Mouse (Mus musculus) embryonic facial prominence, embryonic 14.5 days (tissue): ENCODE measurements around the gene Zfhx3. TPM values are rescaled to one million over a fixed set of nuclear protein-coding genes. Genes with fewer than 3 reads are reported as not detected.

Source experiments
- ATAC-seq: fragments of 200-750 bp; cut with Nextera tagmentation; 2 replicates; pipeline ENCODE4 v1.8.0; 2017; ENCODE audit warnings: low read depth, moderate number of reproducible peaks, moderate TSS enrichment
- DNase-seq: peaks from one replicate; pipeline ENCODE4 v3.0.0-alpha.2; 2015; ENCODE audit warnings: low spot score
- H3K27ac ChIP-seq: fragments of 300-500 bp; sonication (generic); replicated peaks from 2 replicates; pipeline ENCODE4 v1.5.1; 2014; ENCODE audit warnings: low read depth, mild to moderate bottlenecking, low read length, moderate library complexity
- H3K27me3 ChIP-seq: fragments of 300-500 bp; sonication (generic); replicated peaks from 2 replicates; pipeline ENCODE4 v1.6.1; 2014; ENCODE audit warnings: low read length; ENCODE audit not compliant: control insufficient read depth, insufficient read depth
- H3K36me3 ChIP-seq: fragments of 300-500 bp; sonication (generic); 2 replicates; pipeline ENCODE4 v1.6.1; 2014; ENCODE audit warnings: low read length, mixed read lengths; ENCODE audit not compliant: control insufficient read depth, insufficient read depth
- H3K4me1 ChIP-seq: fragments of 300-500 bp; sonication (generic); 2 replicates; pipeline ENCODE4 v1.6.1; 2014; ENCODE audit warnings: antibody characterized with exemption, low read length; ENCODE audit not compliant: control insufficient read depth, insufficient read depth
- H3K4me2 ChIP-seq: fragments of 300-500 bp; sonication (generic); 2 replicates; pipeline ENCODE4 v1.6.1; 2014; ENCODE audit warnings: low read depth, mild to moderate bottlenecking, low read length, moderate library complexity, mixed read lengths
- H3K4me3 ChIP-seq: fragments of 300-500 bp; sonication (generic); 2 replicates; pipeline ENCODE4 v1.5.1; 2014; ENCODE audit warnings: low read depth, mild to moderate bottlenecking, low read length
- H3K9ac ChIP-seq: fragments of 300-500 bp; sonication (generic); 2 replicates; pipeline ENCODE4 v1.6.1; 2014; ENCODE audit warnings: low read depth, mild to moderate bottlenecking, low read length, moderate library complexity, mixed read lengths
- H3K9me3 ChIP-seq: fragments of 300-500 bp; sonication (generic); 2 replicates; pipeline ENCODE4 v1.6.1; 2016; ENCODE audit warnings: low read length; ENCODE audit not compliant: control insufficient read depth
- WGBS: fragments of 180-500 bp; shearing (Covaris S2); extraction: QIAGEN DNeasy Blood & Tissue Kit; methylation state at CpG from one replicate; pipeline ENCODE4 v1.1.7; 2014; 5-methylcytosine and 5-hydroxymethylcytosine counted together
- polyA plus RNA-seq: library from polyadenylated mRNA; unstranded; fragments of >200 nt; fragmentation: Nextera tagmentation; extraction: Ambion mirVana; gene quantifications from 2 replicates; pipeline ENCODE4 v1.2.1, GENCODE M21; 2014

Zfhx3 gene
- polyA plus RNA-seq, 1 experiment from 2014 or later = 14.2 TPM

DNA sequence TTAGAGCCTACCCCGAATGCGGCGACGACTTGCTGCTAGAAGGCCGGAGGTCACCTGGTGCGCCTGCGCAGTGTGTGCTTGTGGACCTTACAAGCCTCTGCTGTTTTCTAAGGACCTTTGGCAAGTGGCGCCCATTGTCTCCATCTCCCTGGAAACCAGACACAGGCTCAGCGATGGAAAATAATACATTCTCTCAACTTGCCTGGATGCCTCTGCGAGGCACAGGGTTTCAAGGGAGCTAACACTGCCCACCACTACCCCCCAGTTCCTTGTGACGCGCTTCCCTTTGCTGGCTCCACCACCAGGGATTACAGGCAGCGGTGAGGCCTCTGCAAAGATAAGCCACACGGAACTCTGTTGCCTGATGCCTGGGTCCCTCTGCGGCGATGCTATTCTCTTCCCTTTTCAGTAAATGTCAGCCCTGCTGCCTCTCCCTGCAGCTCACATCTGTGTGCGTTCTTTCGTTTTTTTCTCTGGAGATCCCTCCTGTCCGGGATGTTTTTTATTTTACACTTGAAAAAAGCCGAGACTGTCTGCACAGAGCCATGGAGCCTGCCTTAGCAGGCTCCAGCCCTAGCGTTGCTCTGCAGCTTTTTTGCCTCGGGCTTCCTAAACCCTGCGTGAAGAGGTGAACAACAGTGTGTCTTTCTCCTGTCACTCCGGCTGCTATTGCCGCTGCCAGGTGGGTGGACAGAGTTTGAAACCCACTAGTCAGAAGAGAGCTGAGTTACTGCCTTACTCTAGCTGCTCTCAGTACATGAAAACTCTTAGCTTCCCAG lies 464.5 kb downstream of the Zfhx3 start:
- peaks cover 11% of the 10 kb centered on the region for H3K4me1 ChIP-seq
- H3K4me2 ChIP-seq = peak overlapping the region; percentile 49
- no peaks in the 10 kb centered on the region for H3K9me3 ChIP-seq
- DNase-seq = peak; percentile 49
- H3K27ac ChIP-seq = no peak overlapping the region; the same call in 1 of the 2 replicates
- no peak overlapping the region; the same call in 1 of the 2 replicates for H3K4me3 ChIP-seq
- peak; percentile 44; the same call in 1 of the 2 replicates for ATAC-seq
- no peaks in the 10 kb centered on the region for H3K36me3 ChIP-seq
- WGBS = 28% methylated on average over 25 of the region's 25 CpGs
- no peaks in the 10 kb centered on the region for H3K27me3 ChIP-seq
- peak overlapping the region; percentile 9; the same call in 1 of the 2 replicates for H3K9ac ChIP-seq

DNA sequence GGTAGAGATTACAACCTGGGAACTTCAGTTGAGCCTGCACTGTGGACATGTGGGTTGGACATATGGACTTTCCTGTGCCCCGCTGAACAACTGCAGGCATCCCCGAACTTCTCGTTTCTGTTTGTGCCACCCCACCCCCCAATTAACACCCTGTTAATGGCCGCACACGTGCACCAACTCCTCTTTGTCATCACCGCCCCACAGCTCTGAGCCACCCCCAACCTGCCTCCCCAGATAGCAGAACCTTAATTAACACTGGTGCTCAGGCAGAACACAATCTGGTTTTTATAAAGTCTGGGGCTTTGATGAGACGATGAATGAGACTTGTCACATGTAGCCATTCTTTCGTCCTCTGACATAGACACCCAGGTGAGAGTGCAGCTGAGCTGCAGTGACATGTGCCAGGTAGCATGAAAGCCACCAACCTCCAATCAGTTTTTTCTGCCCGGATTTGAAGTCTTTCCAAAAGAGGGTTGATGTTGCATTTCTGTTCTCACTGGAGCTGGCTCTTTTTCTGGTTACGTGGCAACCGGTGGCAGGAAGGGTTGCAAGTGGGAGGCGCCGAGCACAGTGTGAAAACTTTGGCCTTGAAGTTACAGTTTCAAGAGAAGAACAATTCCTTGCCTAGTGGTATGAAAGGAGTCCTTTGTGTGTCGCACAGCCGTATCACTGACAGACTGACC lies 476.9 kb downstream of the Zfhx3 start:
- ATAC-seq (no peak), DNase-seq (no peak)
- Histone ChIP-seq H3K4me1 (no peaks in the 10 kb centered on the region), H3K9ac (no peak overlapping the region), H3K27ac (no peak overlapping the region), H3K4me2 (no peak overlapping the region), H3K4me3 (no peak overlapping the region), H3K9me3 (no peaks in the 10 kb centered on the region), H3K27me3 (no peaks in the 10 kb centered on the region), H3K36me3 (no peaks in the 10 kb centered on the region)
- WGBS = 54% methylated on average over 15 of the region's 15 CpGs

- Histone ChIP-seq H3K4me3 (no peak overlapping the region), H3K9me3 (no peaks in the 10 kb centered on the region), H3K4me2 (no peak overlapping the region), H3K4me1 (no peaks in the 10 kb centered on the region), H3K27me3 (no peaks in the 10 kb centered on the region), H3K9ac (no peak overlapping the region), H3K27ac (no peak overlapping the region), H3K36me3 (no peaks in the 10 kb centered on the region)
- ATAC-seq (no peak), DNase-seq (no peak)
- WGBS = 73% methylated on average over 3 of the region's 3 CpGs
Measured at GRCm38 (mm10) chr8:108422521-108422920, 480.1 kb downstream of the Zfhx3 start.

- peak; percentile 74 for DNase-seq
- peak; percentile 86 for ATAC-seq
Measured at GRCm38 (mm10) chr8:108424337-108424736, 481.9 kb downstream of the Zfhx3 start.

GRCm38 (mm10) chr8:108433321-108433720 lies 490.9 kb downstream of the Zfhx3 start:
- WGBS = 46% methylated on average over 5 of the region's 5 CpGs
- Histone ChIP-seq H3K9me3 (no peaks in the 10 kb centered on the region), H3K27ac (no peak overlapping the region), H3K4me3 (no peak overlapping the region), H3K4me2 (no peak overlapping the region), H3K27me3 (no peaks in the 10 kb centered on the region), H3K36me3 (no peaks in the 10 kb centered on the region), H3K4me1 (no peaks in the 10 kb centered on the region), H3K9ac (no peak overlapping the region)
- DNase-seq = no peak
- no peak for ATAC-seq

More at GRCm38 (mm10) chr8:108424337-108424736, 481.9 kb downstream of the Zfhx3 start:
- WGBS = 56% methylated on average over 8 of the region's 8 CpGs
- H3K4me2 ChIP-seq = no peak overlapping the region
- no peaks in the 10 kb centered on the region for H3K9me3 ChIP-seq
- H3K9ac ChIP-seq = no peak overlapping the region
- no peaks in the 10 kb centered on the region for H3K27me3 ChIP-seq
- no peak overlapping the region for H3K4me3 ChIP-seq
- no peak overlapping the region for H3K27ac ChIP-seq
- no peaks in the 10 kb centered on the region for H3K36me3 ChIP-seq
- H3K4me1 ChIP-seq = no peaks in the 10 kb centered on the region

DNA sequence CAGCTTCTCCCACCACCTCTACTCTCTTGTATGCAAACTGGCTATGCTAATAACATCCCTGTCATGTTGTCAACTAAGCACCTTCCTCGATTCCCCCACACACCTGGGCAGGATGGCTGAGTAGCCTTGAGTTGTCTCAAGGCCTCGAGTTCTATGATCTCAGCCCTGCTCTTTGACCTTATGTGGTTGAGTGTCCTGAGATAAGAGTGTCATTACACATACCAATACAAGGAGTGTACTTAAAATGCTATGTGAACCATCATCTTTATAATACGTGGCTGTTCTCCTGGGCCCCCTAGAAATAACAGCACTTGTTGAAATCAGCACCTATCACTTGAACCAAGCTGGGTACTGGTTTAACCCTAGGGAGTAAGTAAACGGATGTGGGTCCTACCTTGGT lies 492.1 kb downstream of the Zfhx3 start:
- Histone ChIP-seq H3K9ac (no peak overlapping the region), H3K4me2 (no peak overlapping the region), H3K27ac (no peak overlapping the region), H3K9me3 (no peaks in the 10 kb centered on the region), H3K27me3 (no peaks in the 10 kb centered on the region), H3K4me3 (no peak overlapping the region), H3K36me3 (no peaks in the 10 kb centered on the region), H3K4me1 (no peaks in the 10 kb centered on the region)
- whole genome bisulfite sequencing = 73% methylated on average over 4 of the region's 4 CpGs
- DNase-seq (no peak), ATAC-seq (no peak)

- 70% methylated on average over 12 of the region's 12 CpGs for WGBS
- H3K27me3 ChIP-seq = no peaks in the 10 kb centered on the region
- H3K9ac ChIP-seq = no peak overlapping the region
- no peaks in the 10 kb centered on the region for H3K36me3 ChIP-seq
- H3K4me1 ChIP-seq = no peaks in the 10 kb centered on the region
- ATAC-seq (no peak), DNase-seq (no peak)
- H3K9me3 ChIP-seq = no peaks in the 10 kb centered on the region
- H3K27ac ChIP-seq = no peak overlapping the region
- H3K4me2 ChIP-seq = no peak overlapping the region
- no peak overlapping the region for H3K4me3 ChIP-seq
Measured at GRCm38 (mm10) chr8:108436336-108436735, 493.9 kb downstream of the Zfhx3 start.

GRCm38 (mm10) chr8:108437316-108437830 lies 494.9 kb downstream of the Zfhx3 start:
- H3K36me3 ChIP-seq = no peaks in the 10 kb centered on the region
- H3K4me2 ChIP-seq = no peak overlapping the region
- no peaks in the 10 kb centered on the region for H3K27me3 ChIP-seq
- DNase-seq (no peak), ATAC-seq (no peak)
- WGBS = 84% methylated on average over 13 of the region's 13 CpGs
- no peaks in the 10 kb centered on the region for H3K9me3 ChIP-seq
- no peak overlapping the region for H3K4me3 ChIP-seq
- no peak overlapping the region for H3K9ac ChIP-seq
- no peaks in the 10 kb centered on the region for H3K4me1 ChIP-seq
- H3K27ac ChIP-seq = no peak overlapping the region
